Mouse (Mus musculus) lung, embryonic 15.5 days (tissue): ENCODE data around the gene Tex19.2. TPM values are rescaled to one million over a fixed set of nuclear protein-coding genes. Genes with fewer than 3 reads are reported as not detected.
"Not testable (repeated sequence)": the region's sequence is repeated elsewhere in the genome, so short reads cannot be mapped to it uniquely, and the experiment has no call there.

Experiments used
- ATAC-seq: fragments of 200-750 bp; cut with Nextera tagmentation; 2 replicates; pipeline ENCODE4 v1.8.0; 2017; ENCODE audit warnings: moderate number of reproducible peaks, borderline replicate concordance; ENCODE audit not compliant: low FRiP score, low TSS enrichment; ENCODE audit errors: extremely low read depth
- H3K27ac ChIP-seq: fragments of 300-500 bp; sonication (generic); 2 replicates; pipeline ENCODE4 v1.5.1; 2015; ENCODE audit warnings: moderate library complexity, mild to moderate bottlenecking, inconsistent platforms
- H3K27me3 ChIP-seq: fragments of 300-500 bp; sonication (generic); 2 replicates; pipeline ENCODE4 v1.6.1; 2015; ENCODE audit warnings: inconsistent platforms
- H3K36me3 ChIP-seq: fragments of 300-500 bp; sonication (generic); 2 replicates; pipeline ENCODE4 v1.6.1; 2015; ENCODE audit warnings: inconsistent platforms
- H3K4me1 ChIP-seq: fragments of 300-500 bp; sonication (generic); 2 replicates; pipeline ENCODE4 v1.6.1; 2015; ENCODE audit warnings: inconsistent platforms
- H3K4me2 ChIP-seq: fragments of 300-500 bp; sonication (generic); 2 replicates; pipeline ENCODE4 v1.6.1; 2015; ENCODE audit warnings: inconsistent platforms, mild to moderate bottlenecking, moderate library complexity
- H3K4me3 ChIP-seq: fragments of 300-500 bp; sonication (generic); 2 replicates; pipeline ENCODE4 v1.5.1; 2015; ENCODE audit warnings: mild to moderate bottlenecking, inconsistent platforms
- H3K9ac ChIP-seq: fragments of 300-500 bp; sonication (generic); 2 replicates; pipeline ENCODE4 v1.6.1; 2015; ENCODE audit warnings: inconsistent platforms
- H3K9me3 ChIP-seq: fragments of 300-500 bp; sonication (generic); 2 replicates; pipeline ENCODE4 v1.6.1; 2016; ENCODE audit warnings: inconsistent platforms
- WGBS: fragments of 180-500 bp; shearing (Covaris S2); methylation state at CpG from one replicate; pipeline ENCODE4 v1.1.7; 2015; 5-methylcytosine and 5-hydroxymethylcytosine counted together
- polyA plus RNA-seq: library from polyadenylated mRNA; unstranded; fragments of >200 nt; fragmentation: Nextera tagmentation; extraction: Ambion mirVana; gene quantifications from 2 replicates; pipeline ENCODE4 v1.2.1, GENCODE M21; 2015

The Tex19.2 gene
- polyA plus RNA-seq, 1 experiment from 2014 or later = not detected

DNA sequence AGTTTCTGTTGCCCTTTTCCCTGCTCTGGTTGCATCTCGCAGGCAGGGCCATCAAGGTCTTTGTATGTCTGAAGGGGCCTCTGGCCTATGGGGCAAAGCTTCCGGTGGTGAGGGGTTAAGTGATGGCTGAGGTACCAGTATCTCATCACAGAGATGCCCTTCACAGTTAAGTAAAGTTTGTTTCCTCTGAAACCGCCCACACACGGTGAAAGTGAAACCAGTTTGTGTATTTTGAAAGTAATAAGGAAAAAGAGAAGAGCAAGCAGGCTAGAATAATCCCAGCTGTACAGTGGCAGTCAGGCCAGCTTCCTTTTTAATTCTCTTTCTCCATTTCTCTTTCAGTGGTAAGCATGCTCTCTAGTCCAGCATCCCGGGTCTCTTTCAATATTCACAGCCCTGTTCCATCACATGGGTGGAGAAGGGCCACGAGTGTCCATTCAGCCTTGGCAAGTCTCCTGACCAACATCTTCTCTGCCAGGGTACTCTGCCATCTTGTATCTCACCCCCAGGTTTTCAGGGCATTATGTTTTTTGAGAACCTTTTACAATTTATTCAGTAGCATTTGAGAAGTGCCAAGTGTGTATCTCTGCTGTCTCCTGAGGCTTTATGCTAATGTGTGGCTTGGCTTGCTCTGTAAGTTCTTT lies 35.5 kb downstream of the Tex19.2 start:
- Histone ChIP-seq H3K4me1 (no peaks in the 10 kb centered on the region; the same call in 1 of the 2 replicates), H3K4me3 (no peak overlapping the region), H3K36me3 (no peaks in the 10 kb centered on the region), H3K9ac (no peak overlapping the region), H3K4me2 (no peak overlapping the region), H3K9me3 (no peaks in the 10 kb centered on the region), H3K27me3 (no peaks in the 10 kb centered on the region), H3K27ac (no peak overlapping the region)
- ATAC-seq = no peak
- 54% methylated on average over 6 of the region's 6 CpGs for WGBS

DNA sequence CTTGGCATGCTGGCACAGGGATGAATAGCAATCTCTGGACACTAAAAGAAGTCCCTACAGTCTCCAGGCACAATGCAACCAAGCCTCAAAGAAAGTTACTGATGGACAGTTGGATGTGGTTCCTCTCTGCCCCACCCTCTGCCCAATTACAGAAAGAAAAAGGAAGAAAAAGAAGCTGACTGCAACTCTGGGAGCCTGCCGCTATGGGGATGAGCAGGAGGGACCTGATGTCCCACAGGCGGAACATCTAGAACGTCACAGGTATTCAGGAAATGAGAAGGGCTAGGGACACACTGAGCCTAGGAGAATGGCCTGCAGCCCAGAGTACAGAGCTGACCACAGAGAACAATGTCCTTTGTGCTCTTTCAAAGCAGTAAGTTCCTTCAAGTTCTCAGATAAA lies 36.2 kb downstream of the Tex19.2 start:
- Histone ChIP-seq H3K9ac (no peak overlapping the region), H3K27ac (no peak overlapping the region), H3K4me2 (no peak overlapping the region), H3K4me3 (no peak overlapping the region), H3K27me3 (no peaks in the 10 kb centered on the region), H3K4me1 (no peaks in the 10 kb centered on the region; the same call in 1 of the 2 replicates), H3K9me3 (no peaks in the 10 kb centered on the region), H3K36me3 (no peaks in the 10 kb centered on the region)
- no peak for ATAC-seq
- 83% methylated on average over 3 of the region's 3 CpGs for WGBS

DNA sequence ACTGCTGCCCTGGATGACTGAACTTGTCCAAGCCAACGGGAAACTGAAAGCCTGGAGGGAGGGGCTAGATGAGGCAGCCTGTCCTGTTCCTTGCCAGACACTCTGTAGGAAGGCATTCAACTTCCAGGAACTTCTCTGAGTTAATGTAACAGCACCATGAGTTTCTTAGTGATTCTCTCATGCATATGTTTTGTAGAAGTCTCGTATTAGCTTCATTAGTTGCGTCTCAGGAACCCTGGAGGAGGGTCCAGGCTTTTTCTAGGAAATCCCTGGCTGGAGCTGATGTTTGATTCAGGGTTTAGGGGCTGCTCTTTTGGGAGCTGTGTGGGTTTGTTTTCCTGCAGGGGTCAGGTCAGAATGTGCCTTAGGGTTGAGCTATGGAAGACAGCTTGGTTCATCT lies 37.4 kb downstream of the Tex19.2 start, which contains the start of gene Sectm1a:
TSS of gene Sectm1a (minus strand) at position 101 of the 400 bp plus-strand sequence.
- WGBS = 59% methylated on average over 3 of the region's 3 CpGs
- Histone ChIP-seq H3K9ac (no peak within 1 kb of the TSS), H3K27ac (no peak within 1 kb of the TSS), H3K4me2 (no peak within 1 kb of the TSS), H3K4me3 (no peak within 1 kb of the TSS), H3K36me3 (no peaks in the 10 kb centered on the region), H3K27me3 (no peaks in the 10 kb centered on the region), H3K9me3 (no peaks in the 10 kb centered on the region), H3K4me1 (no peaks in the 10 kb centered on the region; the same call in 1 of the 2 replicates)
- no peak for ATAC-seq

DNA sequence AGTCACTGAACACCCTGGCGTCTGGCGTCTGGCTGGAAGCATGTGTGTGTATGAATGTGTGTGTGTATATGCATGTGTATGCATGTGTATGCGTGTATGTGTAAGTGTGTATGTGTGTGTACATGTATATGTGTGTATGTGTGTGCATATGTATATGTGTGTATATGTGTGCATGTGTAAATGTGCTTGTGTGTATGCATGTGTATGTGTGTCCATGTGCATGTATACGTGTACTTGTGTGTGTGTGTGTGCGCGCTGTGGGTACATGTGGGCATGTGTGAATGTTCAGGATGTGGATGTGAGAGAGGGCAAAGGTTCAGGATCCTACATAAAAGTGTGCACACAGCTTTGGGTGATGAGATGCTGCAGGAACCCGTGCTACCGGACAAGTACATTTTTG lies 38.1 kb downstream of the Tex19.2 start:
- ATAC-seq = no peak
- Histone ChIP-seq H3K4me2 (no peak overlapping the region), H3K9ac (no peak overlapping the region), H3K27ac (no peak overlapping the region), H3K36me3 (no peaks in the 10 kb centered on the region), H3K9me3 (no peaks in the 10 kb centered on the region), H3K4me3 (no peak overlapping the region), H3K4me1 (no peaks in the 10 kb centered on the region), H3K27me3 (no peaks in the 10 kb centered on the region)
- 88% methylated on average over 8 of the region's 8 CpGs for WGBS

DNA sequence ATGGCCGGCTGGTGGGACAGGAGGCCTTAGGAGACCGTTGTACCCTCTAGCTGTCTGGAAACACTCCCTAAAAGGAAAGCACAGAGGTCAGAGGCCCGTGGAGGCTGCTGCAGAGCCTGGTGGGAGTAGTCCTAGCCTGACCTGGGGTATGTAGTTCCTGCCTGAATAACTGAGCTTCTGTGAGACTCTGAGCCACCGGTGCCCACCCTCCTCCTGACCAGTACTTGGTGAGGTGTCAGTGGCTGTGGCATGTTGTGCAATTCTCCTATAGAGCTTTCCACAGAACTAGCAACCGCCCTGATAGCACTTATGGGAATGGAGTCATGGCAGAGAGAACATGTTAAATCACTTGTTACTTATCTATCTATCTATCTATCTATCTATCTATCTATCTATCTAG lies 42.8 kb downstream of the Tex19.2 start:
- Histone ChIP-seq H3K4me2 (no peak overlapping the region), H3K9ac (no peak overlapping the region), H3K9me3 (no peaks in the 10 kb centered on the region), H3K36me3 (no peaks in the 10 kb centered on the region), H3K27ac (no peak overlapping the region), H3K4me3 (no peak overlapping the region), H3K4me1 (no peaks in the 10 kb centered on the region), H3K27me3 (no peaks in the 10 kb centered on the region)
- no peak for ATAC-seq
- 75% methylated on average over 5 of the region's 5 CpGs for WGBS

- not testable (repeated sequence) for H3K4me2 ChIP-seq, H3K36me3 ChIP-seq, ATAC-seq, H3K27ac ChIP-seq, H3K9me3 ChIP-seq, H3K4me1 ChIP-seq, H3K4me3 ChIP-seq, H3K27me3 ChIP-seq, H3K9ac ChIP-seq
- 85% methylated on average over 12 of the region's 16 CpGs for WGBS
Measured at GRCm38 (mm10) chr11:121069662-121070061, 48.8 kb downstream of the Tex19.2 start.

- Histone ChIP-seq H3K4me1 (no peaks in the 10 kb centered on the region), H3K27ac (no peak overlapping the region), H3K9ac (no peak overlapping the region), H3K9me3 (no peaks in the 10 kb centered on the region), H3K36me3 (no peaks in the 10 kb centered on the region), H3K27me3 (no peaks in the 10 kb centered on the region), H3K4me2 (no peak overlapping the region), H3K4me3 (no peak overlapping the region)
- WGBS = 89% methylated on average over 2 of the region's 2 CpGs
- ATAC-seq = no peak
Measured at GRCm38 (mm10) chr11:121067895-121068294, 50.6 kb downstream of the Tex19.2 start.

Other genes with a start within 250 kb of the Tex19.2 start
- 6.6 and 6.8 TPM in 2 replicates for gene Ccdc57, start 185.8 kb downstream of the Tex19.2 start, polyA plus RNA-seq
- 67.1 and 73.0 TPM in 2 replicates for gene Slc16a3, start 170.2 kb downstream of the Tex19.2 start, polyA plus RNA-seq
- gene Csnk1d, start 127.3 kb downstream of the Tex19.2 start, polyA plus RNA-seq = 132 and 133 TPM in 2 replicates
- gene Cd7, start 79.3 kb downstream of the Tex19.2 start, polyA plus RNA-seq = 0.65 and 1.5 TPM in 2 replicates
- gene Sectm1b, start 55.1 kb downstream of the Tex19.2 start, polyA plus RNA-seq = not detected in 2 replicates
- gene Sectm1a, start 37.5 kb downstream of the Tex19.2 start, polyA plus RNA-seq = 0.26 TPM in 1 of 2 replicates, not detected in the other
- 0.09 TPM in 1 of 2 replicates, not detected in the other for gene Tex19.1, start 27.5 kb upstream of the Tex19.2 start, polyA plus RNA-seq
- gene Uts2r, start 41.6 kb upstream of the Tex19.2 start, polyA plus RNA-seq = 0.09 TPM in 1 of 2 replicates, not detected in the other
- 5.9 and 8.8 TPM in 2 replicates for gene Hexdc, start 85.8 kb upstream of the Tex19.2 start, polyA plus RNA-seq
- 25.7 and 27.9 TPM in 2 replicates for gene Ogfod3, start 86.0 kb upstream of the Tex19.2 start, polyA plus RNA-seq
- gene Cybc1, start 110.6 kb upstream of the Tex19.2 start, polyA plus RNA-seq = 35.2 and 35.3 TPM in 2 replicates
- gene Narf, start 118.6 kb upstream of the Tex19.2 start, polyA plus RNA-seq = 47.7 and 51.9 TPM in 2 replicates
- 7.8 and 8.7 TPM in 2 replicates for gene Foxk2, start 141.3 kb upstream of the Tex19.2 start, polyA plus RNA-seq
- 93.4 and 98.5 TPM in 2 replicates for gene Wdr45b, start 235.8 kb upstream of the Tex19.2 start, polyA plus RNA-seq